Mouse (Mus musculus) hindbrain, embryonic 15.5 days (tissue): Measurements from ENCODE around the gene Acsbg2. TPM values are rescaled to one million over a fixed set of nuclear protein-coding genes. Genes with fewer than 3 reads are reported as not detected.
"Not testable (repeated sequence)": the region's sequence is repeated elsewhere in the genome, so short reads cannot be mapped to it uniquely, and the experiment has no call there.

Experiments used
- ATAC-seq: fragments of 200-750 bp; cut with Nextera tagmentation; 2 replicates; pipeline ENCODE4 v1.8.0; 2017; ENCODE audit warnings: low read depth, moderate number of reproducible peaks, moderate TSS enrichment; ENCODE audit not compliant: low FRiP score
- H3K27ac ChIP-seq: fragments of 300-500 bp; sonication (generic); replicated peaks from 2 replicates; pipeline ENCODE4 v1.5.1; 2015; ENCODE audit warnings: mild to moderate bottlenecking, inconsistent platforms
- H3K27me3 ChIP-seq: fragments of 300-500 bp; sonication (generic); 2 replicates; pipeline ENCODE4 v1.6.1; 2015; ENCODE audit warnings: control low read depth, inconsistent platforms
- H3K36me3 ChIP-seq: fragments of 300-500 bp; sonication (generic); 2 replicates; pipeline ENCODE4 v1.6.1; 2015; ENCODE audit warnings: control low read depth, inconsistent platforms
- H3K4me1 ChIP-seq: fragments of 300-500 bp; sonication (generic); replicated peaks from 2 replicates; pipeline ENCODE4 v1.6.1; 2015; ENCODE audit warnings: control low read depth, inconsistent platforms
- H3K4me2 ChIP-seq: fragments of 300-500 bp; sonication (generic); 2 replicates; pipeline ENCODE4 v1.6.1; 2015; ENCODE audit warnings: moderate library complexity, mild to moderate bottlenecking, inconsistent platforms
- H3K4me3 ChIP-seq: fragments of 300-500 bp; sonication (generic); 2 replicates; pipeline ENCODE4 v1.5.1; 2015; ENCODE audit warnings: mild to moderate bottlenecking, inconsistent platforms
- H3K9ac ChIP-seq: fragments of 300-500 bp; sonication (generic); 2 replicates; pipeline ENCODE4 v1.6.1; 2015; ENCODE audit warnings: inconsistent platforms
- H3K9me3 ChIP-seq: fragments of 300-500 bp; sonication (generic); 2 replicates; pipeline ENCODE4 v1.6.1; 2016; ENCODE audit warnings: control low read depth, inconsistent platforms
- WGBS: fragments of 180-500 bp; shearing (Covaris S2); methylation state at CpG from one replicate; pipeline ENCODE4 v1.1.7; 2015; 5-methylcytosine and 5-hydroxymethylcytosine counted together
- polyA plus RNA-seq: library from polyadenylated mRNA; unstranded; fragments of >200 nt; fragmentation: Nextera tagmentation; extraction: Ambion mirVana; gene quantifications from 2 replicates; pipeline ENCODE4 v1.2.1, GENCODE M21; 2015

The Acsbg2 gene
- not detected in 2 replicates for polyA plus RNA-seq

GRCm38 (mm10) chr17:56874237-56874636, at the start of gene Acsbg2:
TSS of gene Acsbg2 (minus strand) at chr17:56874447.
- Histone ChIP-seq H3K4me3 (no peak within 1 kb of the TSS), H3K9me3 (no peaks in the 10 kb centered on the region), H3K4me2 (no peak within 1 kb of the TSS), H3K4me1 (no peaks in the 10 kb centered on the region), H3K27ac (no peak within 1 kb of the TSS), H3K9ac (no peak within 1 kb of the TSS), H3K27me3 (no peaks in the 10 kb centered on the region), H3K36me3 (no peaks in the 10 kb centered on the region)
- WGBS, result 85% methylated on average over 2 of the region's 2 CpGs
- no peak for ATAC-seq

DNA sequence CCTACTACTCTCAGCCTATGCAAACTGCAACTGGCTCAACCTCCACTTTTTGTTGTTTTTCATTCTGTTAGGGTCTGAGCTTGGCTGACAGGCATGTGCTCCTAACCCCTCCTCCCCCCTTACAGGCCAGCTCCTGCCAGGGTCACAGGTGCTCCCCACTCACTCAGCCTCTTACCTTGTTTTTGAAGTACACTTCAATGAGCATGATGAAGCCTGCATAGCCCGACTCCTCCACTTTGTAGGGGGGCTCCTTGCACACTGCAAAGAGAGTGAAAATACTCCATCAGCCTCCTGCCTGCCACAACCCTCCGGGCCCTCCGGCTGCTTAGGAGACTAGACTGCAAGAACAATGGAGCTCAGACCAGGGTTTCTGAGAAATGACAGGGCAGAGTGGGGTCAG, 45.5 kb upstream of the Acsbg2 start:
- no peak overlapping the region for H3K4me3 ChIP-seq
- H3K9me3 ChIP-seq, result no peaks in the 10 kb centered on the region
- H3K9ac ChIP-seq, result no peak overlapping the region
- H3K36me3 ChIP-seq, result peaks cover 49% of the 10 kb centered on the region
- no peaks in the 10 kb centered on the region for H3K27me3 ChIP-seq
- no peak overlapping the region for H3K4me2 ChIP-seq
- no peak overlapping the region for H3K27ac ChIP-seq
- 87% methylated on average over 3 of the region's 3 CpGs for WGBS
- no peaks in the 10 kb centered on the region for H3K4me1 ChIP-seq
- no peak for ATAC-seq

- Histone ChIP-seq H3K4me2 (no peak overlapping the region), H3K27ac (no peak overlapping the region), H3K27me3 (no peaks in the 10 kb centered on the region), H3K36me3 (peaks cover 47% of the 10 kb centered on the region), H3K9me3 (no peaks in the 10 kb centered on the region), H3K4me1 (no peaks in the 10 kb centered on the region), H3K4me3 (no peak overlapping the region), H3K9ac (no peak overlapping the region)
- no peak for ATAC-seq
- 96% methylated on average over 2 of the region's 2 CpGs for WGBS
Observed at GRCm38 (mm10) chr17:56917166-56917565, 42.9 kb upstream of the Acsbg2 start.

DNA sequence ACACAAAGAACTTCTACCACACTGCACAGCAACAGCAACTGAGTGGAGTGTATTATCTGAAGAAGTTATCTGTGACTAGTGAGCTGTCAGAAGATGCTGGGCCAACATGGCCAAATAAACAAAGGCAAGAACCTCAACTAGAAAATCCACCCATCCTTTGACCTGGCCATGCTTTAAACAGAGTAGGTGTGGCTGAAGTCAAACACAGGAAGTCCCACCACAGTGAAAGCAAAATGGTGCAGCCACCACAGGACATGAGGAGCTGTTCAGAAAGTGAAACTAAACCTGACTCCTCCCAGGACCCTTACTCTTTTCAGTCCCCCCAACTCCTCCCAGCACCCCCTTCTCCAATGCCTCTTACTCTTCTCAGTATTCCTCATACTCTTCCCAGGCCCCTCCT, 39.2 kb upstream of the Acsbg2 start:
- Histone ChIP-seq H3K4me2 (no peak overlapping the region), H3K27ac (no peak overlapping the region), H3K4me1 (no peaks in the 10 kb centered on the region), H3K4me3 (no peak overlapping the region), H3K27me3 (no peaks in the 10 kb centered on the region), H3K36me3 (peaks cover 43% of the 10 kb centered on the region), H3K9me3 (no peaks in the 10 kb centered on the region), H3K9ac (no peak overlapping the region)
- no peak for ATAC-seq

GRCm38 (mm10) chr17:56913023-56913422, 38.8 kb upstream of the Acsbg2 start:
- Histone ChIP-seq H3K9me3 (no peaks in the 10 kb centered on the region), H3K9ac (no peak overlapping the region), H3K27me3 (no peaks in the 10 kb centered on the region), H3K36me3 (peaks cover 43% of the 10 kb centered on the region), H3K4me2 (no peak overlapping the region), H3K4me3 (no peak overlapping the region), H3K27ac (no peak overlapping the region), H3K4me1 (0 out of 2 replicates have a peak, but pooled peaks cover 2% of the 10 kb centered on the region)
- 94% methylated on average over 3 of the region's 3 CpGs for WGBS
- ATAC-seq, result no peak

- H3K4me2 ChIP-seq, H3K9me3 ChIP-seq, H3K9ac ChIP-seq, H3K4me1 ChIP-seq, H3K4me3 ChIP-seq, H3K27me3 ChIP-seq, H3K27ac ChIP-seq, ATAC-seq: not testable (repeated sequence)
- 89% methylated on average over 2 of the region's 2 CpGs for WGBS
- peaks cover 42% of the 10 kb centered on the region for H3K36me3 ChIP-seq
Observed at GRCm38 (mm10) chr17:56909764-56910163, 35.5 kb upstream of the Acsbg2 start.

GRCm38 (mm10) chr17:56907887-56908286, 33.6 kb upstream of the Acsbg2 start:
- peaks cover 34% of the 10 kb centered on the region for H3K36me3 ChIP-seq
- no peak overlapping the region for H3K4me3 ChIP-seq
- WGBS, result 82% methylated on average over 9 of the region's 9 CpGs
- 0 out of 2 replicates have a peak overlapping the region, but pooled peaks have one; percentile 8 for H3K27ac ChIP-seq
- no peaks in the 10 kb centered on the region for H3K9me3 ChIP-seq
- H3K4me2 ChIP-seq, result no peak overlapping the region
- H3K27me3 ChIP-seq, result no peaks in the 10 kb centered on the region
- no peak overlapping the region for H3K9ac ChIP-seq
- 0 out of 2 replicates have a peak, but pooled peaks cover 6% of the 10 kb centered on the region for H3K4me1 ChIP-seq
- ATAC-seq, result no peak

DNA sequence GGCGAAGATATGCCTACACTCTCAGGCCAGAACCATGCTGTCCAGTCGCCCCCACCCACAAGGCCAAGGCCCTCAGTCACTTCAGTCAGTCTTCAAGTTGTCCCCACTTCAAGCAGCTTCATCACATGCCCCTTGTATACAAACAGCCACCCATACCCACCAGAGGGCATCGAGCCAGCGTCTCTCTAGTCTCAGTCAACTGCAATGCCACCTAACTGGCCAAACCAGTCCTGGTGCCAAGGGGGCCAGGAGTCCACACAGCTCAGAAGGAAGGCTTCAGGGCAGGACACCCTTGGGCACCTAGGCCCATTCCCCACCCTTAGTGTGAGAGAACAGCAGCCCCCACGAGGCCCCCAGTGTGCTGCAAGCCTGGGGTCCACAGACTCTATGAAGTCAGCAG, 32.8 kb upstream of the Acsbg2 start:
- Histone ChIP-seq H3K27ac (no peak overlapping the region), H3K36me3 (peaks cover 30% of the 10 kb centered on the region), H3K27me3 (no peaks in the 10 kb centered on the region), H3K9me3 (no peaks in the 10 kb centered on the region), H3K4me2 (no peak overlapping the region), H3K4me3 (no peak overlapping the region), H3K4me1 (0 out of 2 replicates have a peak, but pooled peaks cover 6% of the 10 kb centered on the region), H3K9ac (no peak overlapping the region)
- 91% methylated on average over 5 of the region's 5 CpGs for WGBS
- no peak for ATAC-seq

GRCm38 (mm10) chr17:56906166-56906565, 31.9 kb upstream of the Acsbg2 start:
- Histone ChIP-seq H3K27ac (no peak overlapping the region), H3K9me3 (no peaks in the 10 kb centered on the region), H3K27me3 (no peaks in the 10 kb centered on the region), H3K4me1 (0 out of 2 replicates have a peak, but pooled peaks cover 6% of the 10 kb centered on the region), H3K9ac (no peak overlapping the region), H3K4me2 (no peak overlapping the region), H3K36me3 (peaks cover 29% of the 10 kb centered on the region), H3K4me3 (no peak overlapping the region)
- ATAC-seq, result no peak
- 92% methylated on average over 3 of the region's 3 CpGs for WGBS

- 0 out of 2 replicates have a peak, but pooled peaks cover 1% of the 10 kb centered on the region for H3K4me1 ChIP-seq
- no peak overlapping the region for H3K27ac ChIP-seq
- no peak overlapping the region for H3K4me2 ChIP-seq
- no peak for ATAC-seq
- H3K27me3 ChIP-seq, result no peaks in the 10 kb centered on the region
- 70% methylated on average over 5 of the region's 5 CpGs for WGBS
- H3K36me3 ChIP-seq, result peaks cover 36% of the 10 kb centered on the region
- no peaks in the 10 kb centered on the region for H3K9me3 ChIP-seq
- no peak overlapping the region for H3K4me3 ChIP-seq
- H3K9ac ChIP-seq, result no peak overlapping the region
Observed at GRCm38 (mm10) chr17:56902698-56903097, 28.5 kb upstream of the Acsbg2 start.

DNA sequence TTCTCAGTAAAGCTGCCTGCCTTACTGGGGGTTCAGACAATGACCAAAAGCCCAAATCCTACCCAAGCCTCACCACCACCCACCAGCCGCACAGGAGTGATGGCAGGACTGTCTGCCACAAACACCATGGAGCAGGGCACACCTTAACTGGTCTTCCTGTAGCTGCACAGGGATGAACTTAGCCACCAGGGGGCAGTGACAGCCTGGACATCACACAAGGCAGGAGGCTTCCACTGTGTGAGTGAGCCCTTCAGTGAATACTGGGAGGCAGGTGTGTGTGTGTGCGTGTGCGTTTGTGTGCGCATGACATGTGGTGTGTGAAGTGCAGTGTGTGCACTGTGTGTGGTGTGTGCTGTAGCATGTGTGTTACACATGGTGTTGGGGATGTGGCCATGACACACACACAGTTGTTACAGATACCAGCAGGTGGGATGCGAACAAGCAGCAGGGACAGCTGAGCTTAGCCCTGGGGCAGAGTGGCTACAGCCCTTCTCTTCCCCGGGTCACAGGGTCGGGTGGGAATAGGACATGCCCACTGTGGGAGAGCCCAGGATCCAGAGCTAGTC, 23.5 kb upstream of the Acsbg2 start:
- H3K9me3 ChIP-seq, result no peaks in the 10 kb centered on the region
- H3K4me3 ChIP-seq, result no peak overlapping the region
- H3K9ac ChIP-seq, result no peak overlapping the region
- H3K4me1 ChIP-seq, result peaks cover 14% of the 10 kb centered on the region
- no peaks in the 10 kb centered on the region for H3K27me3 ChIP-seq
- 77% methylated on average over 7 of the region's 7 CpGs for WGBS
- H3K27ac ChIP-seq, result no peak overlapping the region
- no peak overlapping the region for H3K4me2 ChIP-seq
- H3K36me3 ChIP-seq, result peaks cover 58% of the 10 kb centered on the region
- peak; percentile 62 for ATAC-seq

DNA sequence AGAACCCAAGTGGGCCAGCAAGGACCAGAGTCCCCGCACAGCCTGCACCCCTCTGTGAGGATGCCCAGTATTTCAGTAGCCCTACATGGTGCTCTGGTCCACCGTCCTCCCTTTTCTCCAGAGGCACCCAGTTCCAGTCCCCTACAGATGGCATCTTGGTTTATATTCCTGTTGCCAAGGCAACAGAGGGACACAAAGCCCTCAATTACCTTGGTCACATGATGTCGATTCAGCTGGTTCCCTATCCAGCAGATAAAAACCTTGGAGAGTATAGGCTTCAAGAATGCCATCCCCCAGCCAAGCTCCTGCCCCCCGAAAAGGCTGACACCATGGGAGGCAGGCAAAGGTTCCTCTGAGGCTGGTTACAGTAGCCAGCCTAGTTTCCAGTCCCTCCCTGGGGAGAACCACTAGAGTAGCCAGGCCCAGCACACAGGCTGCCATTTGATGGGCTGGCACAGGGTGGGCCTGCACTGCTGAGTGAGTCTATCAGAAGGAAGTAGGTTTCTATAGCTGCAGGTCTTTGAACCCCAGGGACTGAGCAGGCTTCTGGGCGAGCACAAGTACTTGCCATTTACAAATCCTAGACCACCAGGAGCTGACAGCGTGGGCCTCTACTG, 22.4 kb upstream of the Acsbg2 start:
- peak; percentile 32; the same call in 1 of the 2 replicates for ATAC-seq
- Histone ChIP-seq H3K9me3 (no peaks in the 10 kb centered on the region), H3K27ac (peak overlapping the region; percentile 44; the same call in 1 of the 2 replicates), H3K4me1 (peaks cover 14% of the 10 kb centered on the region), H3K4me3 (no peak overlapping the region), H3K27me3 (no peaks in the 10 kb centered on the region), H3K4me2 (no peak overlapping the region), H3K9ac (no peak overlapping the region), H3K36me3 (peaks cover 61% of the 10 kb centered on the region)
- WGBS, result 45% methylated on average over 6 of the region's 6 CpGs
